Mouse (Mus musculus): ENCODE measurements around the gene Epb41.

GRCm38 (mm10) chr4:131885376-131885775, 189.7 kb downstream of the Epb41 start:
- TF ChIP-seq CTCF (IDR thresholded peaks at IDR 0.05; ENCODE audit: low read depth, low read length) = no peak
- TF ChIP-seq GATA1 (IDR thresholded peaks at IDR 0.05; ENCODE audit: borderline replicate concordance, low read length) = no peak
